Mouse (Mus musculus) embryonic facial prominence, embryonic 11.5 days (tissue): Measurements from ENCODE around the gene Ldb1. TPM values are rescaled to one million over a fixed set of nuclear protein-coding genes. Genes with fewer than 3 reads are reported as not detected.
"Not testable (repeated sequence)": the region's sequence is repeated elsewhere in the genome, so short reads cannot be mapped to it uniquely, and the experiment has no call there.

ENCODE experiments used
- ATAC-seq: fragments of 200-750 bp; cut with Nextera tagmentation; replicated peaks from 2 replicates; pipeline ENCODE4 v1.8.0; 2017; ENCODE audit warnings: low read depth; ENCODE audit not compliant: insufficient number of reproducible peaks, low FRiP score, low TSS enrichment
- DNase-seq: peaks from one replicate; pipeline ENCODE4 v3.0.0-alpha.2; 2015; ENCODE audit warnings: low spot score
- H3K27ac ChIP-seq: fragments of 300-500 bp; sonication (generic); replicated peaks from 2 replicates; pipeline ENCODE4 v1.5.1; 2014; ENCODE audit warnings: mild to moderate bottlenecking, low read depth, low read length, control low read depth
- H3K27me3 ChIP-seq: fragments of 300-500 bp; sonication (generic); 2 replicates; pipeline ENCODE4 v1.6.1; 2014; ENCODE audit warnings: mild to moderate bottlenecking, low read length, moderate library complexity, mixed read lengths; ENCODE audit not compliant: control insufficient read depth, insufficient read depth
- H3K36me3 ChIP-seq: fragments of 300-500 bp; sonication (generic); replicated peaks from 2 replicates; pipeline ENCODE4 v1.6.1; 2014; ENCODE audit warnings: low read depth, mild to moderate bottlenecking, low read length, moderate library complexity, mixed read lengths; ENCODE audit not compliant: control insufficient read depth, insufficient read depth
- H3K4me1 ChIP-seq: fragments of 300-500 bp; sonication (generic); 2 replicates; pipeline ENCODE4 v1.6.1; 2014; ENCODE audit warnings: low read length, mixed read lengths; ENCODE audit not compliant: control insufficient read depth, insufficient read depth
- H3K4me2 ChIP-seq: fragments of 300-500 bp; sonication (generic); 2 replicates; pipeline ENCODE4 v1.6.1; 2014; ENCODE audit warnings: low read depth, mild to moderate bottlenecking, control low read depth, low read length, moderate library complexity
- H3K4me3 ChIP-seq: fragments of 300-500 bp; sonication (generic); 2 replicates; pipeline ENCODE4 v1.5.1; 2014; ENCODE audit warnings: low read depth, low read length, control low read depth
- H3K9ac ChIP-seq: fragments of 300-500 bp; sonication (generic); replicated peaks from 2 replicates; pipeline ENCODE4 v1.6.1; 2014; ENCODE audit warnings: mild to moderate bottlenecking, control low read depth, low read length
- H3K9me3 ChIP-seq: fragments of 300-500 bp; sonication (generic); replicated peaks from 2 replicates; pipeline ENCODE4 v1.6.1; 2016; ENCODE audit warnings: mild to moderate bottlenecking, low read length, inconsistent platforms, mixed read lengths; ENCODE audit not compliant: control insufficient read depth
- WGBS: fragments of 180-500 bp; shearing (Covaris S2); extraction: QIAGEN DNeasy Blood & Tissue Kit; methylation state at CpG from one replicate; pipeline ENCODE4 v1.1.7; 2014; 5-methylcytosine and 5-hydroxymethylcytosine counted together
- polyA plus RNA-seq: library from polyadenylated mRNA; unstranded; fragments of >200 nt; fragmentation: Nextera tagmentation; extraction: Ambion mirVana; gene quantifications from 2 replicates; pipeline ENCODE4 v1.2.1, GENCODE M21; 2014

The Ldb1 gene
- polyA plus RNA-seq, 1 experiment from 2014 or later, result 80.7 TPM

GRCm38 (mm10) chr19:45997365-45997764 is 47.6 kb downstream of the Ldb1 start:
- DNase-seq (peak; percentile 11), ATAC-seq (no peak)

GRCm38 (mm10) chr19:45993981-45994737 is 50.9 kb downstream of the Ldb1 start:
- Histone ChIP-seq H3K36me3 (no peaks in the 10 kb centered on the region), H3K4me3 (no peak overlapping the region), H3K27me3 (no peaks in the 10 kb centered on the region), H3K4me1 (no peaks in the 10 kb centered on the region; the same call in 1 of the 2 replicates), H3K4me2 (no peak overlapping the region), H3K27ac (no peak overlapping the region), H3K9me3 (0 out of 2 replicates have a peak, but pooled peaks cover 2% of the 10 kb centered on the region), H3K9ac (no peak overlapping the region)
- 94% methylated on average over 13 of the region's 13 CpGs for WGBS
- no peak for DNase-seq
- ATAC-seq, result no peak

More at GRCm38 (mm10) chr19:45997365-45997764, 47.6 kb downstream of the Ldb1 start:
- H3K4me2 ChIP-seq, result peak overlapping the region; percentile 71
- H3K9me3 ChIP-seq, result 0 out of 2 replicates have a peak, but pooled peaks cover 2% of the 10 kb centered on the region
- H3K27ac ChIP-seq, result no peak overlapping the region
- H3K4me3 ChIP-seq, result peak overlapping the region; percentile 82
- H3K4me1 ChIP-seq, result no peaks in the 10 kb centered on the region; the same call in 1 of the 2 replicates
- 66% methylated on average over 5 of the region's 5 CpGs for WGBS
- H3K9ac ChIP-seq, result peak overlapping the region; percentile 91; the same call in 1 of the 2 replicates
- H3K27me3 ChIP-seq, result no peaks in the 10 kb centered on the region
- no peaks in the 10 kb centered on the region for H3K36me3 ChIP-seq

GRCm38 (mm10) chr19:45993441-45993840 is 51.6 kb downstream of the Ldb1 start:
- not testable (repeated sequence) for H3K27me3 ChIP-seq, H3K4me3 ChIP-seq, ATAC-seq, H3K27ac ChIP-seq, H3K4me1 ChIP-seq, H3K4me2 ChIP-seq, H3K36me3 ChIP-seq, H3K9ac ChIP-seq, DNase-seq, H3K9me3 ChIP-seq
- 85% methylated on average over 6 of the region's 6 CpGs for WGBS

GRCm38 (mm10) chr19:45991171-45991570 is 53.8 kb downstream of the Ldb1 start:
- WGBS, result 95% methylated on average over 3 of the region's 3 CpGs
- DNase-seq (no peak), ATAC-seq (no peak)
- no peak overlapping the region for H3K27ac ChIP-seq
- H3K4me3 ChIP-seq, result no peak overlapping the region
- H3K27me3 ChIP-seq, result no peaks in the 10 kb centered on the region
- H3K36me3 ChIP-seq, result no peaks in the 10 kb centered on the region
- no peak overlapping the region for H3K4me2 ChIP-seq
- H3K9ac ChIP-seq, result no peak overlapping the region
- H3K4me1 ChIP-seq, result no peaks in the 10 kb centered on the region
- H3K9me3 ChIP-seq, result 0 out of 2 replicates have a peak, but pooled peaks cover 2% of the 10 kb centered on the region

- H3K4me1 ChIP-seq, result no peaks in the 10 kb centered on the region
- no peak overlapping the region for H3K4me2 ChIP-seq
- no peaks in the 10 kb centered on the region for H3K9me3 ChIP-seq
- DNase-seq, result no peak
- H3K27ac ChIP-seq, result no peak overlapping the region
- H3K36me3 ChIP-seq, result no peaks in the 10 kb centered on the region
- no peak for ATAC-seq
- no peaks in the 10 kb centered on the region for H3K27me3 ChIP-seq
- 94% methylated on average over 3 of the region's 3 CpGs for WGBS
- no peak overlapping the region for H3K4me3 ChIP-seq
- no peak overlapping the region for H3K9ac ChIP-seq
Measured at GRCm38 (mm10) chr19:45988238-45988637, 56.8 kb downstream of the Ldb1 start.

GRCm38 (mm10) chr19:45984379-45984778 is 60.6 kb downstream of the Ldb1 start:
- H3K27me3 ChIP-seq, result no peaks in the 10 kb centered on the region
- no peak for ATAC-seq

More at GRCm38 (mm10) chr19:45984379-45984778, 60.6 kb downstream of the Ldb1 start:
- Histone ChIP-seq H3K4me2 (no peak overlapping the region), H3K36me3 (no peaks in the 10 kb centered on the region), H3K4me1 (no peaks in the 10 kb centered on the region), H3K9me3 (no peaks in the 10 kb centered on the region), H3K9ac (no peak overlapping the region), H3K4me3 (no peak overlapping the region), H3K27ac (no peak overlapping the region)
- DNase-seq, result no peak

Other genes with a start within 250 kb of the Ldb1 start
- 1.3 TPM in 2 replicates for gene Kcnip2, start 229.2 kb downstream of the Ldb1 start, polyA plus RNA-seq
- gene Armh3, start 46.7 kb downstream of the Ldb1 start, polyA plus RNA-seq, result 13.9 and 15.9 TPM in 2 replicates
- 1.9 and 2.4 TPM in 2 replicates for gene Hps6, start 41.7 kb downstream of the Ldb1 start, polyA plus RNA-seq
- gene Pprc1, start 328 bp downstream of the Ldb1 start, polyA plus RNA-seq, result 46.7 and 57.0 TPM in 2 replicates
- 114 and 132 TPM in 2 replicates for gene Nolc1, start 30.6 kb upstream of the Ldb1 start, polyA plus RNA-seq
- 0.14 and 0.21 TPM in 2 replicates for gene Elovl3, start 86.7 kb upstream of the Ldb1 start, polyA plus RNA-seq
- 1.7 and 2.0 TPM in 2 replicates for gene Pitx3, start 103.1 kb upstream of the Ldb1 start, polyA plus RNA-seq
- gene Gbf1, start 107.3 kb upstream of the Ldb1 start, polyA plus RNA-seq, result 32.4 and 33.4 TPM in 2 replicates